20 mouse cellular contexts compared by ENCODE assay signal in genomic region chr2:157967856-157968255, GRCm38 (mm10). TPM values are rescaled to one million over a fixed set of nuclear protein-coding genes. Genes with fewer than 3 reads are reported as not detected.
"Had no signal": no experiment of that assay in that cellular context is flagged by ENCODE, and none has a peak within 500 bp of the region (broad histone marks: within the 10 kb centered on the region; RNA-seq: fewer than 3 reads in every experiment).

No protein-coding gene starts in this region.

- H3K4me3 ChIP-seq: midbrain, embryonic 10.5 days; midbrain, embryonic 12.5 days; neural tube, embryonic 12.5 days; stomach, embryonic 15.5 days had no signal

- H3K4me1 ChIP-seq: midbrain, embryonic 12.5 days; stomach, embryonic 15.5 days had no signal

- H3K36me3 ChIP-seq: midbrain, embryonic 10.5 days; midbrain, embryonic 12.5 days; neural tube, embryonic 12.5 days; stomach, embryonic 15.5 days had no signal

- DNase-seq: lung, adult 18-20 months; lung, embryonic 14.5 days; lung, postnatal 10 days; lung, postnatal 4 days; midbrain, embryonic 14.5 days; right cerebral cortex, postnatal 14 days; spleen, adult 18-20 months; thymus, adult 2 months; thymus, postnatal 25 days; thymus, postnatal 4 days had no signal

- H3K9me3 ChIP-seq: midbrain, embryonic 10.5 days; midbrain, embryonic 12.5 days; neural tube, embryonic 12.5 days; stomach, embryonic 15.5 days had no signal

- H3K9ac ChIP-seq: lung, embryonic 14.5 days; midbrain, embryonic 12.5 days; neural tube, embryonic 12.5 days; stomach, embryonic 15.5 days had no signal

- H3K4me2 ChIP-seq: lung, embryonic 14.5 days; midbrain, embryonic 12.5 days; neural tube, embryonic 12.5 days; stomach, embryonic 15.5 days had no signal

- H3K27ac ChIP-seq: midbrain, embryonic 10.5 days; midbrain, embryonic 12.5 days; neural tube, embryonic 12.5 days; stomach, embryonic 15.5 days; stomach, postnatal 0 days had no signal

- H3K27me3 ChIP-seq: midbrain, embryonic 12.5 days; neural tube, embryonic 12.5 days; stomach, embryonic 15.5 days had no signal

RNA-seq across cellular contexts. Expression of gene Vstm2l, which starts 53.4 kb away (rescaled TPM):
- total RNA-seq: megakaryocyte, adult 5-6 weeks; megakaryocyte-erythroid progenitor cell, adult 5-6 weeks; monocyte, adult 5-6 weeks; neutrophil, adult 5-6 weeks had no signal
- polyA plus RNA-seq: lung, embryonic 14.5 days; lung, embryonic 16.5 days had no signal
